Mouse (Mus musculus) embryo, embryonic 11.5 days (tissue): ENCODE measurements around the gene Ackr4.

Source experiments
- DNase-seq: peaks from one replicate; pipeline ENCODE4 v3.0.0-alpha.2; 2012; ENCODE audit warnings: low read depth, low spot score

Gene Ackr4

DNA sequence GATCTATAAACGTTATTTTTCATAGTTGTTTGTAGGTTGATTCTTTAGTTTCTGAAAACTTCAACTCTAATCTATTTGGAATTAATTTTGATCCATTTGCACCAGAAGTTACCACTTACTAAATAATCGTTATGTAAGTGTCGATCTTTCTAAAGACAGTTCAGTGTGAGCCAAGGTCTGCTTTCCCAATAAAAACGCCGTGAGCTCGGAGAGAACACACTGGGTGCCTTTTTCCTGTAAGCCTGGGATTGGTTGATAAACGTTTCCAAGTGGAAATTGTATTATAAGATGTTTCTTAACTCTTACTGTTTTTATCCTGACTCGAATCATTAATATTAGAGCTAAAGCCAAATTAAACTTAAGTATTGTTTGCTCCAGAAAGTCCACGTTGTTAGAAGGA, 19.8 kb downstream of the Ackr4 start:
- no peak for DNase-seq

DNA sequence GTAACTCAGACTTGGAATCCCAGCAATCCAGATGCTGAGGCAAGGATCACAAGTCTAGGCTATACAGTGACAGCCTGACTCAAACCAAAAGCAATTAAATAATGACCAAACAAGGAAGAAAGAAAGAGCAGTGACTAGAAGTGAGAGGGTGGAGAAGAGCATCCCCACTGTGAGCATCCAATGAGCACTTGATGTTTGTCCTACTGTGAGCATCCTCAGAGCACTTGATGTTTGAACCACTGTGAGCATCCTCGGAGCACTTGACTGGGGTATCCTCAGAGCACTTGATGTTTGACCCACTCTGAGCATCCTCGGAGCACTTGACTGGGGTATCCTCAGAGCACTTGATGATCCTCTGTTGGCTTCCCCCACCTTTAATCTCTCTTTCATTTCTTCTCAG, 21.7 kb downstream of the Ackr4 start:
- DNase-seq = no peak

DNA sequence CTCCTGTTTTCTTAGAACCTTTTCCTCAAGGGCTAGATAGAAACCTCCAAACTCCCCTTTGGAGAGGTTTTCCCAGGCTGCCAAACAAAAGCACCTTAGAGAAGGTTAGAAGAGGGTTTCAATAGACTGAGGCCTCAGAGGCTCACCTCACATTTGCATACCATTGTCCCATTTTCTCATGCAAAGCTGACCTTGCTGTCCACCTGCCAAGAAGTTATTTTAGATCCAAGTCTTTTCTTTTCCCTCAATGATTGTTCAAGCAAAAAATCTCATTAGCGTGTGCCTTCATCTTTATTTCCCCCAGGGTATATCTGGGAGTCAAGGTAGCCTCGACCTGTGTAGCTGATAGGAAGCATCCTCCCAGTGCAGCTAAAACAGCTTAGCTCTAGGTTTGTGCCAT, 23.8 kb downstream of the Ackr4 start:
- DNase-seq = no peak

- no peak for DNase-seq
Measured at GRCm38 (mm10) chr9:104102301-104102700, 24.4 kb downstream of the Ackr4 start.

GRCm38 (mm10) chr9:104101458-104101857, 25.3 kb downstream of the Ackr4 start:
- DNase-seq = no peak

GRCm38 (mm10) chr9:104100822-104101221, 25.9 kb downstream of the Ackr4 start:
- no peak for DNase-seq

DNA sequence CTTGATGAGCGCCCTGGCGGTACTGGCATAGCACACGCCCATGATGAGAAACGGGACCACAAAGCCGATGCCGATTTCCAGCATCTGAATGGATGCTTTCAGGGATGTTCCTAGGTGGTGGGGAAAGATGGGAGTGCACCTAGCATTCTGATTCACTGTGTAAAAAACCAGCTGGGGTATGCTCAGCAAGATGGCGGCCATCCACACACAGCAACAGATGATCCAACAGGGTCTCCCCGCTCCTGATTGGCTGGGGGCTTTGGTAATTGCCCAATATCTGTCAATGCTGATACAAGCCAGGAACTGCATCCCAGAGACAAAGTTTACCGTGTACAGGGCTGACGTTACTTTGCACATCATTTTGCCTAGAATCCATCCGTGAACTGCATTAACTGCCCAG, 27.7 kb downstream of the Ackr4 start:
- DNase-seq = no peak

DNA sequence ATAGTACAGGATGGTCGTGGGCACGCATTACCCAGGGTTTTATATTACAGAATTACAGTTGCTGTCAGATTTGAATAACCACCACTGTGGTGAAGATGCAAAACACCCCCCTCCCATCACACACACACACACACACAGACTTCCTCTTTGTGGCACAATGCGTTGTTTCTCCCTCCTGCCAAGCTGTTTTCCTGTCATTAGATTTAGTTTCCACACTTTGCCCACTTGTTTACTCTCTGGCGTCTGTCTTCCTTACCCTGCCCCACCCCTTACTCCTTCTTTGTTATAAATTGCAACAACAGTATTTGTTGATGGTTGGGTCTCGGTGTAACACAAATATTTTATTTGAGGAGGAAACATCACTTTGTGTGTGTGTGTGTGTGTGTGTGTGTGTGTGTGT, 28.5 kb downstream of the Ackr4 start:
- DNase-seq = no peak

DNA sequence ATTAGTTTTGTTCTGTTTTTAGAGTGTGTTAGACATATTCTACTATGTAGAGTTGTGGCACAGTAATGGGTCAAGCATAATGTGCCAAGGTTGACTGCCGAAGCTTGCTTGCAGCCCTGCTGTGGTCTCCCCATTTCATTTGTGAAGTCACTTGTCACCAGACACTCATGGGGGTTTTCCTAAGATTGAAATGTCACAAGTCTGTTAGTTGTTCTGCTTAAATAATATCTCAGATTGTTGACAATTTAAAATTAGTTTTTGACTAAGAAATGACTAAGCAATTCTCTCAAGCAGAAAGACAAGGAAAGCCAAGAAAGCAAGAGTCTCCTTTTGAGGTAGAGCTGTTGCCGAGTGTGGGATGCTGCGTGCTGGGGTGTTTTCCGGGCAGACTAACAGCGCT, 33.8 kb downstream of the Ackr4 start:
- no peak for DNase-seq

DNA sequence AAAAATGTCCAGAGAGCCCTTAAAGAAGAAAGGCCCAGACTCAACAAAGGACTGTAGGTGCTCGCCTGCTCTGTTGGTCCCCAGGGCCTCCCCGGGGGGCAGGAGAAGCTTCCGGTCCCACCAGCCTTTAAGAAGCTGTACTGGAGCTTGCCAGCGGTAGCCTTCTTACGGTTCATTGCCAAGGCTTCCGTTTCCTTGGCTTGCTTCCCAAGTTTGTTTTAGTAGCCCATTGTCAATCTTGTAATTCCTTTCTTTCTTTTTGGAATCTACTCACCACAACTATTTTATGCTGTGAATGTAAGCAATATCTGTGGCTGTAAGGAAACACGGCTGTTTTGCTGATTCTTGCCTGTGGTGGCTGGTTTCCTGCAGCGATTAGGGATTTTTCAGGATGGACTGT, 38.2 kb downstream of the Ackr4 start:
- DNase-seq = no peak

DNA sequence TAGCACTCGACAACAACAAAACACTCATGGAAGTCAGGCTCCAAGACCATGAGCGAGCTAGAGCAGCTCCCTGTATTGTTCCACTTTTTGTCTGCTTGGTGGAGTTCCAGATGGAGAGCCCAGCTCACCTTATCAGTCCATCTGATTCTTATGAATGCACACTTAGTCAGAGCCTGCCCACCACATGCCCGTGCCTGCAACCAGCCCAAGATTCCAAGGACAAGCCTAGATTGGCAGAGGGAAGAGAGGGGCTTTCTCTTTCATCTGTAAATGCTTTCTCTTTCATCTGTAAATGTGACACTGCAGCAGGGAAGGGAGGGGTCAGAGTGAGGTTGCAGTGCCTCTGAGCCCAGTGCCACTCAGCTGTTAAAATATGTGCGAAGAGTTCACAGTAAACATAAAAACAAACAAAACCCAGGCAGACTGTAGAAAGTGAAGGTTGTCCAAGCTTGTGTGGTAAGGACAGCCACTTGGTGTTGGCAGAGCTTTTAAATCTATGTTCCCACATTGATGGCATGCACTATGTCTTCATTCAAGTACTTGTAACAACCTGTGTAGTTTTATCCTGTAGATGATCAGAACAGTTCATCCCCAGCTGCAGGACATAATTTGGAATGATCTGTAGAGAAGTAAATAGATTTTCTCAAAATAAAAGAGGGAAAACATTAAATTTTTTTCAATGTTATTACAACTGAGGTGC, 40.9 kb downstream of the Ackr4 start:
- no peak for DNase-seq

- no peak for DNase-seq
Measured at GRCm38 (mm10) chr9:104080038-104080437, 46.7 kb downstream of the Ackr4 start.

GRCm38 (mm10) chr9:104079379-104079778, 47.4 kb downstream of the Ackr4 start:
- DNase-seq = peak; percentile 32

- DNase-seq = no peak
Measured at GRCm38 (mm10) chr9:104078780-104079179, 48.0 kb downstream of the Ackr4 start.

- no peak for DNase-seq
Measured at GRCm38 (mm10) chr9:104075808-104076207, 50.9 kb downstream of the Ackr4 start.

GRCm38 (mm10) chr9:104070863-104071604, 55.7 kb downstream of the Ackr4 start:
- DNase-seq = no peak

GRCm38 (mm10) chr9:104070241-104070640, 56.5 kb downstream of the Ackr4 start:
- DNase-seq = no peak

- no peak for DNase-seq
Measured at GRCm38 (mm10) chr9:104064571-104064970, 62.2 kb downstream of the Ackr4 start.

GRCm38 (mm10) chr9:104063244-104063961, 63.3 kb downstream of the Ackr4 start, which contains the start of gene Acad11:
Gene Acad11 (plus strand): TSS chr9:104063377.
- peak; percentile 79 for DNase-seq

DNA sequence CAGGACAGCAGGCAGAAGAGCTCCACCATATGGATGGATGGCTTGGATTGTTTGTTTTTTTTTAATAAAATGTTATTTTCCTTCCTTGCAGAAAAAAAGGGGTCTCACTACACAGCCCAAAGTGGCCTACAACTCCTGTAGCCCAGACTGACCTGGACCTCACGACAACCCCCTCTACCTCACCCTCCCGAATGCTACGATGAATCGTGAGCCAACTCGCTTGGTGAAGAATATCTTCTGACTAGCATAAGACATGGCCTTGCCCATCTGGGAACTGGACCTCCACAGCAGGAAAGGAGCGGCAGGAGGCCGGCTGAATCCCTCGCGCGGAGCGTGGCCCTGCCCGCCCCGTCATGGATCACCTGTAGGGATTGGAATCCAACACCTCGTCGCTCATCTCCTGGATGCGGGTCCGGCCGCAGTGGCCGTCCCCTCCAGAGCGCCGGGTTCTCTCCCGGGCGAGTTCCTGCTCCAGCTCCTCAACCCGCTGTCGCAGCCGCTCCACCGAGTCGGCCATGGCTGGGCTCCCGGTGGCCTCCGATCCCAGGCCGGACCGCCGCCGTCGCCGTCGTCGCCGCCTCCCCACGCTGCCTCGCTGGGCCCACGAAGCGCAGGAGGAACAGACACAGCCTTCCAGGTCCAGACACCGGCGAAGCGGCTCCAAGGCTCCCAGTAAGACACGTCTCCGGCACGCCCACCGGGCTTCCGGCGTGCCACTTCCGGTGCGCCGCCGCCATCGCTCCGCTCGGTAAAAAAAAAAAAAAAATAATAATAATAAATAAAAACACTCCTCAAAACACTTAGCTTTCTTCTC, 64.1 kb downstream of the Ackr4 start, which contains the start of gene Uba5:
Gene Uba5, minus strand, starts transcription at position 705 of the 814 bp plus-strand sequence.
- peak; percentile 64 for DNase-seq

GRCm38 (mm10) chr9:104051028-104051427, 75.7 kb downstream of the Ackr4 start:
- no peak for DNase-seq

GRCm38 (mm10) chr9:104043676-104044075, 83.1 kb downstream of the Ackr4 start:
- no peak for DNase-seq
